Mouse (Mus musculus): ENCODE measurements around the gene Adam29. TPM values are rescaled to one million over a fixed set of nuclear protein-coding genes. Genes with fewer than 3 reads are reported as not detected.

Gene Adam29
- not detected in 2 replicates for polyA plus RNA-seq (2016; fragmentation: Nextera tagmentation; extraction: Ambion mirVana)

GRCm38 (mm10) chr8:55906848-55907247 is at the start of gene Adam29:
Adam29 (minus strand) TSS chr8:55906948.
- WGBS = 94% methylated on average over 1 of the region's 1 CpGs
- H3K4me3 ChIP-seq = no peak within 1 kb of the TSS
- no peaks in the 10 kb centered on the region for H3K36me3 ChIP-seq
- no peaks in the 10 kb centered on the region for H3K4me1 ChIP-seq
- no peak within 1 kb of the TSS for H3K27ac ChIP-seq (replicated peaks)
- H3K9me3 ChIP-seq (replicated peaks) = no peaks in the 10 kb centered on the region
- H3K27me3 ChIP-seq (ENCODE audit: low read depth, poor library complexity, severe bottlenecking) = no peaks in the 10 kb centered on the region
- no peak for DNase-seq (ENCODE audit: low spot score)

GRCm38 (mm10) chr8:55940526-55940880 is 33.8 kb upstream of the Adam29 start:
- no peaks in the 10 kb centered on the region for H3K36me3 ChIP-seq
- peak; percentile 70 for DNase-seq (ENCODE audit: low spot score)
- peak overlapping the region; percentile 54 for H3K4me3 ChIP-seq
- WGBS = under 1% methylated on average over 8 of the region's 8 CpGs
- H3K27ac ChIP-seq (replicated peaks) = 0 out of 2 replicates have a peak overlapping the region, but pooled peaks have one; percentile 42
- peaks cover 13% of the 10 kb centered on the region for H3K4me1 ChIP-seq
- H3K27me3 ChIP-seq (ENCODE audit: low read depth, poor library complexity, severe bottlenecking) = no peaks in the 10 kb centered on the region
- H3K9me3 ChIP-seq (replicated peaks) = no peaks in the 10 kb centered on the region

GRCm38 (mm10) chr8:55939870-55940525 is 33.2 kb upstream of the Adam29 start, which contains the start of gene Glra3:
Glra3 (plus strand) TSS chr8:55940460.
- Histone ChIP-seq H3K36me3 (no peaks in the 10 kb centered on the region), H3K9me3 (replicated peaks) (no peaks in the 10 kb centered on the region), H3K27ac (replicated peaks) (0 out of 2 replicates have a peak within 1 kb of the TSS, but pooled peaks have one; percentile 42), H3K4me1 (peaks cover 13% of the 10 kb centered on the region), H3K4me3 (peak within 1 kb of the TSS; percentile 54), H3K27me3 (ENCODE audit: low read depth, poor library complexity, severe bottlenecking) (no peaks in the 10 kb centered on the region)
- WGBS = 13% methylated on average over 11 of the region's 11 CpGs
- peak; percentile 68 for DNase-seq (ENCODE audit: low spot score)

Other genes starting within 250 kb of the Adam29 start
- gene Glra3, start 33.5 kb upstream of the Adam29 start, polyA plus RNA-seq (2016; fragmentation: Nextera tagmentation; extraction: Ambion mirVana) = 0.05 and 0.12 TPM in 2 replicates